Mouse (Mus musculus) spleen, postnatal 4 days (tissue): ENCODE measurements at regions not wholly inside any gene's neighbourhood (a gene's known extent, or its start where the extent isn't known, plus 50 kb on each side); places are given as distances from the start of the nearest gene placed in this dataset.

Experiments
- DNase-seq, 2 experiments: peaks; one replicate each; pipeline ENCODE4 v3.0.0; 2022; ENCODE audit warnings: low spot score in 2 of 2

DNA sequence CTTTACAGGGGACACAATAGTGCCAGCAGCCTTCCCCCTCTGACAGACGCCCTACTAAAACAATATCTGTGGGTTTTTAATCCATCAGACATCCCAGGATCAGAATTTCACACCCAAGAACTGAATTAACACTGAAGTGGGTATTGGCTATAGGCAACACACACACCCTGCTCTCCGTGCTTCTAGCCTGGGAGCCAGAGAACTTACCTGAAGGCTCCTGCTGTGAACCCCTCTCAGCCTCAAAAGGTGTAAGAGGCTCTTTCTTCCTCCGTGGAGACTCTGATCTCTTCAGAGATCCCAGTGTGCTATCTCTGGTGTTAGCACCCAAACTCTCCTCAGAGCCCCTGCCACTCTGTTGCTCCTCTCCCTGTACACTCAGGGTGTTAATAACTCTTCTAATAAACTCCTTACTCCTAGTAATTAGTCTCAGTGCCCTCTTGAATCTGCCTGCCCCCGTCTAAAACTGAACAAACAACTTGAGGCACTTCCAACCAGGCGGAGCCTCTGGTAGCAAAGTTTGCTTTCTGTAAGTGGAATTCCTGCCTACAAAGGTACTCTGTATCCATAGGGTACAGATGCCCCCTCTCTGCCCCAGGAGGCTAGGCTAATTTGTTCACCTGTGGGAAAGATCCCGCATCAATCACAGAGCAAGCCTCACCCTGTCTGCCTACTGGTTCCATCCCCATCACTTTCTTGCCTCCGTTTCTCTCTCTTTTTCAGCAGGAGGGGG is 452.9 kb upstream of the Fam19a5 start:
- DNase-seq, result no peak

DNA sequence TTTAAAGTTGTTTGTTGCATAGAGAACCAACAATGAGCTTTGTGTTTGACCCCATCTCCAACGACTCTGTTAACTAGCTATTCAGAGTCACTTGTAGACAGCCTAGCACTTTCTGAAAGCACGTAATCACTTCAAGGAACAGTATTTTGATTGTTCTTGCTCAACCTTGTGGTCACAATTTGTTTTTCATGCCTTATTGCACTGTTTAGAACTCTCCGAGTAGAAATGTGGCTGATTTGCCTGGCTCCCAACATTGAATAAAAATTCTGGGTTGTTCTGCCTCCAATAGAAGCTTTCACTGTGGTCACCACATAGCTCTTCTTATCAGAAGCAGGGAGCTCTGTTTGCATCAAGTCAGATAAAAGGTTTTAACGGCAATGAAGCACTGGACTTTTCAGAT is 446.9 kb upstream of the Fam19a5 start:
- no peak for DNase-seq

DNA sequence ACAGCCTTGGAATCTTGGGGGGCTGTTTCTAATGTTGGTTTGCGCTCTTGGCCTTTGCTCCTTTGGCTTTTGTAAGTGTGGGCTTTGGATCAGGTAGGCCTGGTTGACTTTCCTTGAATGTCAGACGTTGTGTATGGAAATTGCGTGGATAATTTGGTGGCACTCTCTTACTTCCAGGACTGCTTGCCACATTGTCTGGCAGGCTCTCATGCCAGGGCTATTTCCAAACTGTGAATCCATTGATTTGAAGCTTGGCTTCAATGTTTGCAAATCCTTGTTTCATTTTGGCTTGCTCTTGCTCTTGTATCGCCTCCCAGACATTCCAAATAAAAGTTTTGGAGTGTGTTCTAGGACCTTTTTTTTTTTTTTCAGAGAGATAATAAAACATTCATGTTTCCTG is 443.0 kb upstream of the Fam19a5 start:
- no peak for DNase-seq

DNA sequence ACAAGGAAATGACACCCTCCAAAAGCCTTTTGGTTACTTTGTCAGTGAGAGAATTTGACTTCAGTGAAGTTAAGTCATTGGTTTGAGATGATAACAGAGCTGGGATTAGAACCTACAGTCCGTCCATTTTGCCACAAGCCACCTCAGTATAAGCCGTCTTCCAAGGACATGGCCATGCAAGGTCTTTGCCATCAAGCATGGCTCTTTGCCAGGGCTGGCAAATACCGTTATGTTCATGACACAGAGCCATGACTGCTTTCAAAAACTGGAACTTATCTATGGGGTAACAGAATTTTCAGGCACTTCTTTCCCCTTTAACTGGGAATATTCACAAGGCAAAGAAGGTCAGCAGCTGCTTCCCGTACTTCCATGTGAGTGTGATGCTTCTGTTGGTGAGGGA is 441.9 kb upstream of the Fam19a5 start:
- DNase-seq, result no peak

DNA sequence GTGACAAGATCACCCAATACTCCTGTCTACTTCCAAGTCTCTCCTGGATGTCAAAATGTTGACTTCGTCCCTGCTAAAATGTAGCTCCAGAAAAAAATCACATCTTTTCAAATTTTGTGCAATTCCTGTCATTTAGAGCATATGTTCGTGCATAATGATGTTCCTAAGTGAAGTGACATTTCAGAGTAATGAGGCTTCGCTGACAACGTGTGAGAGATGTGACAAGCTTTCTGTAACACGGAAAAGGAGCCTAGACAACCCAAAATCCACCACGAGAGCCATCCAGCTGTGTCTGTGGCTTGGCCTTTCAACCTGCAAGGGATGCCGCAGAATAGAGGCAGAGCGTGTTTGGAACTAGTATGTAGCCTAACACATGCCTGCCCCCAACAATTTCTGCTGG is 438.1 kb upstream of the Fam19a5 start:
- no peak for DNase-seq

DNA sequence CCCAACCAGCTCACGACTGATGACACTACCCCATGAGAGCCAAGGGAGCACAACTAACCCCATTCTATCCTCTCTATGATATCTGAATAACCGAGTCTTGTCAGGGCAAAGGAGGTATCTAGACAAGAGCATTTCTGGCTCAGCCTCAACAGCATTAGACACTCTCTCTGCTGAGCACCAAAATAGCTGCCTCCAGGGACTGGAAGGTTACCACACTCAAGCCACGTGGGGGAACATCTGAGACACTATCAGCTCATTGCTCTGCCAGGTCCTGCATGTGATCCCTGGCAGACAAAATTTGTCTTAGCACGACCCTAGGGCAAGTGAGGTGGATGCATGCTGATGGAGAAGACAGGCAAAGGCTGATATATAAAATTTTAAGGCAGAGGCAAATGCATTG is 436.4 kb upstream of the Fam19a5 start:
- no peak for DNase-seq

DNA sequence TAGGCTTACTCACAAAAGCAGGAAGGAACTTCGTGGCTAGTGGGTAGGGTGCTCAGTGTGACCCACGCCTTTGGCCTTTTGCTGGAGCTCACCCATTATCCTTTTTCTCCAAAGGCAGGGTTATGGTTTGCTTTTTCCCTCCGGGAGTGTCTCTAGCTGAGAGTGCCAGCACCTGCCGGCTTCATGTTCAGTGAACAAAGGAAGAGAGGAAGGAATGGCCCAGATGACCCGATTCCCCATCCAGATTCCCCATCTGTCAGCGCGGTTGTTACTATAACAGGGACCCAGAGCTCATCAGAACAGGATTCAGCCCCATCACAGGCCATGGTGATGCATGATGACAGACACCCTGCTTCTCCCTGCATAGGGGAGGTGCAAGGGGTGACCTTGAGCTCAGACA is 435.7 kb upstream of the Fam19a5 start:
- no peak for DNase-seq

DNA sequence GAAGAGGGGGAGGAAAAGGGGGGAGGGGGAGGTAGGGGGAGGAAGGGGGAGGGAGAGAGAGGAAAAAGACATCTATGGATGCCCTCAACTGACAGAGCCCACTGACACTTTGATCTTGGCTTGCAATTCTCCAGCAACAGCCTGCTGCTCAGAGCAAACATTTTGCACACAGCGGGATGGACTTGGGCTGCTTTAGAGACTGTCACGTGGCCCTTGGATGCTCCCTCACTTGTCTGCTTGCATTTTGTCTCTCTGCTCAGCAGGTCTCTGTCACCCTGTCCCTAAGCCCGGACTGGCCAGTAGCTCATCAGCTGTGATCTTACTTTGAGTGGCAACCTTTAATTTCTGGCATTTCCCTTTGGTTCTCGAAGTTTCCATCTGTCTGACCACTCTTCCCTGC is 421.4 kb upstream of the Fam19a5 start:
- no peak for DNase-seq

DNA sequence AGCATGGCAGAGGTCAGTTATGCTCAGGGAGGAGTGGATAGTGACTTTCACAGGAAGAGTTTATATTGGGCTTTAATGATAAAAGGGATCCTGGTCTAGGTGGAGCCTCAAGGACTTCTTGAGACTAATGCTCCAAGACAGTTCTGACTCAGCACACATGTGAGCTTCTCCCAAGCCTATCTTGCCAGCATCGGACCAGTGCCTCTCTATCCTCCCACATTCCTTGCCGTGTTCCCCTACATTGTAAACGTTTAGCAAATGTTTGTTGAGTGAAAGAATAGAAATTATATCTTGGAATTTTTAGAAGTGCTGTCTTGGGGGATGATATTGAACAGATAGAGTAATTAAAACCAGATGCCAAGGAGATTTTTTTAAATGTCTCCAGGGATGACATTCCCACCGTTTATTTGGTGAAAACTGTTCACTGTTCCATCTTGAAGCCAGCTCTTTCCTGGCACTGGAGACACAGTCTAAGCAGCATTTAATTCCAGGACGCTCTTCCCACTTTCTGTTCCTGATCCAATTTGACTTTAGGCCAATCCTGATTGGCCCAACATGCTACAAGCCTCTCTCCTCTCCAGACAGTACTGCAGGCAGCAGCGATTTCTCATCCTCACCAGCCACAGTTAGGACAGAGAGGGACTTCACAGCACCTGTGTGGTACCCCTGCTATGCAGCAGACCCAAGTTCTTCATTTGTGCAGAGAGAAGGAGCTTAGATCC is 418.5 kb upstream of the Fam19a5 start:
- no peak for DNase-seq

DNA sequence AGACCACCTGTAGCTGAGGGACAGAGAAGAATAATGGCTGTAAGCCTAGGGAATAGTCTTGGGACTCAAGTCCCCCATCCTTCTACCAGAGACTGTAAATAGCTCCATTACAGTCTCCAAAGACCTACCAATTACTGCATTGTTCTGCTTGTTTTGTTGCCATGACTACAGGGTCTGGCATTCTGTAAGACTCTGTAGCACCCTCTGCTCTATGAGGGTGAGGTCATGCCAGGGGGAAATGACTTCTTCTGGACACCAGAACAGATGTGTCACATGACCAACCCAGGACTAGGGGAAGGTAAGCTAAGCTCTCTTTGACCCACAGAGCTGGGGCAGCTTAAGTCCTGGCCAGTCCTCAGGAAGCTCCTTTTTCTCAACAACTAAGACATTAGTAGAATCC is 405.2 kb upstream of the Fam19a5 start:
- no peak for DNase-seq

DNA sequence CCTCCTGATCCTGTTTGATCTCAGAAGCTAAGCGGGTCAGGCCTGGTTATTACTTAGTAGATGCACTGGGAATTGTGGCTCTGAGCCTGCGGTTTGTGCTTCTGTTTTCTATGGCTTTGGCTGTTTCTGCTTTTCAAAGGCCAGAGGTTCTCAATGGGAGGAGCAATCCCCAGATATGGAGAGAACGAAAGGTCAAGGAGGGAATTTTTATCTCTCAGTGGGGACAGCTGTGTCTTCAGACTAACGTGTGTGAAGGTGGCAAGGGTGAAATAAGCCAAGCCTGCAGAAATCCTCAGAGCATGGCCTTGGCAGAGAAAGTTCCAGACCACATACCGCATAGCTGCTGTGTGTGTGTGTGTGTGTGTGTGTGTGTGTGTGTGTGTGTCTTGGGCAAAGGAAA is 375.0 kb upstream of the Fam19a5 start:
- no peak for DNase-seq

DNA sequence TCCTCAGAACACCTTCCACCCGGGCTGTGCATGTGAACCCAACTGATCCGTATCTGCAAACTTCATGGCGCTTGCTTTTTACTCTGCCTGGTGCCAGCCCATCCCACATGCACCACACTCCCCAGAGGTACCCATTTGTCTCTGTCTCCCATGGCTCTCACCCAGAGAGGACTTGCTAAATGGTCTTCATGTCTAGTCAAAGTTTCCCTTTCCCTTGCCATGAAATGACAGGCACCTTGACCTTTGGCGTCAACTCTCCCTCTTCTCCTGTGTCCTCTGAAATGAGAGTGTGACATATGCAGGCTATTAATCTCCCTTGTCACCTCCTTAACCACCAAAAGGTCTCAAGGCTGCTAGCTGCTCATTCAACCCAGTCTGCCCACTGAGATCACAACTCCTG is 373.2 kb upstream of the Fam19a5 start:
- DNase-seq, result no peak

DNA sequence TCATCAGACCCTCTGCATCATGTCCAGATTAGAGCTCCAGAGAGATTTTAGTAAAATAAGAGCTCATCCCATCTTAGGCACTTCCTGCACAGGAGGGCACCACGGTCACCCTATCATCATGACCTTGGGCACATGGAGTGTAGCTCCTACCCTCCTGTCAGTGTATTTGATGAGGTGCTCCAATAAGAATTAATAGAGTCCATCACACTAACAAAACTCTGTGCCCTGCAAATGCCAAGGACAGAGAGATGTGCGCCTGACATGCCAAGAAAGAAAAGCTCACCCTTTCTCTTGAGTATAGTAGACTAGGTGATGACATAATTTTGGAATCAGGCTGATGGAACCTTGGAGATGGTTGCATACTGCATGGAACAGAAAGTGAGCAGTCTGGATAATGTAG is 371.0 kb upstream of the Fam19a5 start:
- no peak for DNase-seq

DNA sequence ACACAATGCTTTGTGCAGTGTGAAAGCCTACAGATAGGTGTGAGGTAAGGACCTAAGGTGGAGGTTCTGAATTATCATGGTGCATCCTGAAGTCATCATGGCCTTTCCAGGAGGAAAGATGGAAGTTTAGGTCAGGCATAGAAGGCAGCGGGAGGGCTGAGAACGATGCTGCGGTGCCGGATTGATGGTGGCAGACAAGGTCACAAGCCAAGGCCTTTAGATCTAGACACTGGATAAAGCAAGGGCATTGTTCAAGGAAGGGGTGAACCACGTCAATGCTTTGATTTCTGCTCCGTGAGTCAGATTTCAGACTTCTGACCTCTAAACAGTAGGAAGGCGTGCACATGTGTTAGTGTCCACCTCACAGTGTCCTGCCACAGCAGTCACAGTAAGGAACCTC is 365.5 kb upstream of the Fam19a5 start:
- no peak for DNase-seq

DNA sequence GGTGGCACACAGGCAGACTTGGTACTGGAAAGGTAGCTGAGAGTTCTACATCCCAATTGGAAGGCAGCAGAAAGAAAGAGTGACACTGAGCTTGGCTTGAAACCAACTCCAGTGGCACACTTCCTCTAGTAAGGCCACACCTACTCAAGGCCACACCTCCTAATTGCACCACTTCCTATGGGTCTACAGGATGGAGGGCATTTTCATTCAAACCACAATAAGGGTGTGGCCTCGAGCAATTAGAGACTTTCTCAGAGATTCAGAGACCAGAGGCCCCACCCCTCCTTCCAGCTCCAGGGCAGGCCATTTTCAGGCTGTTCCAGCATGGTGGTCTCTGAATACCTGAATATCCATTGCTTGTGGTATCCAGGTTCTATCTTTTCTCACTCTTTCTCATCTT is 363.3 kb upstream of the Fam19a5 start:
- no peak for DNase-seq

DNA sequence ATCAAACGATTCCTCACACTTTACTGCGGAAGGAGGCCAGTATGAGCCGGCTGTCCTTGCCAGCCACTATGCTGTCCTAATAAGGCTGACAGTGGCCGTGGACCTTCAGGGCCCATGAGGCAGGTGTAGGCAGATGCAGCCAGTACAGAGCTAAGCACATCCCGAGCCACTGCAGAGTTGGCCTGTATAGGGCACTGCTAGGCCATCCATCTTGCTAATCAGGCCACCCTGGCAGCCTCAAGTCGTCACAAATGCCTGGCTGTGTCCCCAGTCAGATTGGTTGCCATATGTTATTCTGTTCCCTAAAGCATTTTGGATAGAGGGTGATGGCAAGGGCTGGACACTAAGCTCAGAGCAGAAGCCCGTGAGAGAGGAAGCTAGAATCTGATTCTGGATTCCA is 359.9 kb upstream of the Fam19a5 start:
- DNase-seq, result no peak

DNA sequence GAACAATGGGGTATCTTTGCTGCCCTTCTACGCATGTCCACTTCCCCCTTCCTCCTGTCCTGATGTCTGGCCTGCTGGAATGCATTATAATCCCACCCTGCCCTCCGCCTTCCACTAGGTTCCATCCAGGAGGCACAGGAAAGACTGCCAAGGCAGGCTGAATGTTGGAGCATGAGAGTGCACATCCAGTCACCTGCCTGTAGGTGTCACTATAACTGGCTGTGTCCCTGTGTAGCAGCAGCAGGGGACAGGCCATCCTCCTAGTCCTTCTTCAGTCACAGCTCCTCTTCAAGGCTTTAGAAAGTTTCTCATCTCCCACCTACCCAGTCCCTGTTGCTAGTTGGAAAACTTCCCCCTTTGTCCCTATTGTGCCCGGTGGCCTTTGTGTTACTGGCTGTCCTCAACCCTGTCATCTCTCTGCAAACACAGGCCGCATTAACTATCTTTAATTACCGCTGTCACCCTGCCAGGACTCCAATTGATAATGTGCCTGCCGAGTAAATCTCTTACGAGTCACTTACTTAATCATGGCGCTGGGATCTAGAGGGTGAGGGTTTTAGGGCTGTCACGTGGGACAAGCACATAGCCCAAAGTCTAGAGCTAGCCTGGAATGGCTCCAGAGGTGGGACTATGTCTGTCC is 355.2 kb upstream of the Fam19a5 start:
- DNase-seq, result no peak

DNA sequence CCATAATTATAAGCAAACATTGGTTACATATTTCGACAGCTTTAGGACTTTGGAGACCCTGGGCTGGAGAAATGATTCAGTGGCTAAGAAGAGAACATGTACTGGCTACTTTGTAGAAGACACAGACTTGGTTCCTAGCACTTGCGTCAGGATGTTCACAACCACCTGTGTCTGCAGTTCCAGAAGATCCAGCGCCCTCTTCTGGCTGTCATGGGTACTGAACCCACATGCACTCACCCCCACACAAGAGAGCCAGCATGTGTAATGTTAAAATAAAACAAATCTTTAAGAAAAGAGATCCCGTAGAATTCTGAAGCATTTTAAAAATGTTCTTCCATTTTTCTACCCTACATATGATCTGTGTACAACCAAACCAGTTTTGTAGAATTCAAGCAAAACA is 352.2 kb upstream of the Fam19a5 start:
- DNase-seq, result no peak

DNA sequence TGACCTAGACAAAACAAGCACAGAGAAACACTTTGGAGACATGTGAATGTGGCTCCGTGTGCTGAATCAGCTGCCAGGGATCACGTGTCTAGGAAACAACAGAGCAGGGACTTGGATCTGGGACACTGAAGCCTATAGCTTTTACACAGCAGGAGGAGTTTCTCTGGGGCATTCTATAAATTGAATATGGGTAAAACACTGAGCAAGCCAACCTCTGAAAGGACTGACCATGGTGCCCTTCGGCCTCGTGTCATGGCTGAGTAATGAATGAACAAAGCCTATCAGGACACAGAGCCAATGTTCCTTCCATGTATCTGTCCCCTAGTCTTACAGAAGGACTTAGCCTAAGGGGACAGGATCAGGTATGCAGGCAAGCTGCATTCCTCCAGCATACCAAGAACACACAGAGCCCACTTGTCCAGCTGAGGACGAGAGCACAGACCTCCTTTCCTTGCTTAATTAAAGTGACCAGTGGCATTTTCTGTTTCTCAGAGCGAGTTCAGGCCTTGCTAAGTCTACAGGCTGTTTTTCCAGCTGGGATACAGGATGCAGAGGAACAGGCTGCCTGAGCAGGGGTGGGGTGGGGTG is 347.7 kb upstream of the Fam19a5 start:
- no peak for DNase-seq

DNA sequence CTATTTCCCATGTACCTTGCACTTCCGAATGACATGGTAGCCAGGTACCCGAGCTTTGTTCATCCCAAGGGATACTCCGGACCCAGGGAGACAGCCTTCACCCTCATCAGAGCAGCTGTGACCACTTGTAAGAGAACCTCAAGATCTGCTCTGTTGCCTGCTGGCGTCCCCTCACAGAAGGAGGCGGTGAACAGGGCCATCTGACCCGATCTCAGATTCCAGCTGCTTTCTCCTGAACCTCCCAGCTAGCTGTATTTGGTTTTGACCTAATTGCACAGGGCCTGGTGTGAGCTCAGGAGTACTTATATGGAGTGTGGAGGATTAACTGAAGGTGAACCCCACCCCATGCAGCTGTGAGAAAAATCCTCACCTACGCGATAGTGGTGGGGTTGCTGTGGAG is 344.5 kb upstream of the Fam19a5 start:
- no peak for DNase-seq

DNA sequence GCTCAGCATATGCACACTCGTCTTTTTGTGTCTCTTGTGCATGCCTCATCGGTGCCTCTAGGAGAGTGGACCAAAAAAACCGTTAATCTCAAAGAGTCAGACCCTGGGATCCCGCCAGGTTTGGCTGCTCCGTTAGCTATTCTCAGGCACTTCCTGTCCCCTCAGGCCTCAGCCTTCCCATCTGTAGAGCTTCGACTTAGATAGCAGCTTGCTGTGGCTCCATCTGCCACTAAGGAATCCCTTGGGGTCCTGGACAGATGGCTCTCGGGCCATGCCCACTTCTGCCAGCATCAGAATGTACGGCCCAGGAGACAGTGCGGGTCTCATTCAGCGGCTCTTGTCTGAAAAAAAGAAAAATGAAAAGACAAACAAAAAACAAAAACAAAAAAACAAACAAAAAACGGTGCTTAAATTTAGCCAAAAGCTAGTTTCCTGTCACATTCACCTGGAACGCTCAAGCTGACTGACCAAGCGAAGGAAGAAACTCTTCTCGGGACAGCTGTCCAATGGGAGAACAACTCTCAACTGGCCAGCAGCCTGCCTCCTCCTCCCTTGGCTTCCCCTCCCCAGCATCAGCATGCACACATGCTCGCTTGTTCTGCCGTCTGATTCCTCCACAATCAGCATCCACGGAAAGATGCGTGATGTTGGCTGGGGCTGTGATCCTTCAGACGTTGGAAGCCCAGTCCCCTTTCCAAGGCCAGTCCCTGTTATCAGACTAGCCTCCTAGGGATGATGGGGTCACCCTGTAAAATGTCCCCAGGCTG is 343.6 kb upstream of the Fam19a5 start:
- DNase-seq, result no peak

DNA sequence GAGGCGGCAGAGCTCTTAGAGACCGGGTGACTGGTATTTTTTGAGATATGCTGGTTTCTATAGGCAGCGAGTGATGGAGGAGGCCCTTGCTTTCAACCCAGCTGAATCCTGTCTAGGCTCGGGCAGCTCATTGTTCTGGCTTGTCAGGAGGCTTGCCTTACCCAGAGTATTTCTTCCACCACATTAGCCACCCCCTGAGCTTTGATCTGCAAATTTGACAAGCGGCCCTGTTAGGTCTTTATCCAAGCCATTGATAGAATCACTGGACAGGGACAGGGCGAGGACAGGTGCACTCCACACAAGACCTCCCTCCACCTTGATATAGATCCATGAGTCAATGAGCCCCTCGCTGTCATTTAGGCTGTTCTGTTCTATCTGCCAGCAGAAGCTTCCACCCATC is 343.0 kb upstream of the Fam19a5 start:
- no peak for DNase-seq
